Comparison of ENCODE assay signal across 10 mouse cellular contexts in genomic region chr13:51479826-51480225, GRCm38 (mm10).
DNase-seq lines count a peak whose midpoint lies in the region; ATAC-seq and TF ChIP-seq lines count a peak whose summit lies in the region.
"Had no signal": no experiment of that assay in that cellular context is flagged by ENCODE, and none has a peak within 500 bp of the region (broad histone marks: within the 10 kb centered on the region; RNA-seq: fewer than 3 reads in every experiment).

No protein-coding gene starts in this region.

- no peaks in the 10 kb centered on the region for H3K36me3 ChIP-seq in kidney, adult 2 months (ENCODE audit: control insufficient read depth, insufficient read depth, low read length)
- H3K36me3 ChIP-seq in kidney, embryonic 14.5 days (ENCODE audit: control insufficient read depth, insufficient read depth, low read length) = no peaks in the 10 kb centered on the region
- H3K36me3 ChIP-seq: hindbrain, embryonic 12.5 days had no signal

- no peak for TF ChIP-seq POLR2A in kidney, adult 2 months (IDR thresholded peaks at IDR 0.05; ENCODE audit: low read depth, low read length)

- DNase-seq in kidney, adult 2 months = peak; percentile 87
- peak; percentile 7 for DNase-seq in NIH3T3 (ENCODE audit: low read depth)
- DNase-seq in adrenal gland, postnatal 10 days = peak; percentile 61
- peak; percentile 58 to 77 for DNase-seq in cerebellum, postnatal 25 days
- DNase-seq in thymus, postnatal 25 days = no peak
- DNase-seq: layer of hippocampus, adult 9-11 months had no signal

- no peak overlapping the region for H3K9ac ChIP-seq in kidney, embryonic 14.5 days (ENCODE audit: low read depth, low read length)
- H3K9ac ChIP-seq: hindbrain, embryonic 12.5 days had no signal

- H3K9me3 ChIP-seq in kidney, embryonic 14.5 days (ENCODE audit: control insufficient read depth, low read length) = no peaks in the 10 kb centered on the region
- H3K9me3 ChIP-seq: hindbrain, embryonic 12.5 days had no signal

- 50% methylated on average over 11 of the region's 11 CpGs for WGBS in kidney, adult 2 months
- WGBS in kidney, embryonic 14.5 days = 74% methylated on average over 11 of the region's 11 CpGs

- H3K27ac ChIP-seq in kidney, adult 2 months (ENCODE audit: insufficient read depth, low read depth, low read length) = no peak overlapping the region
- no peak overlapping the region for H3K27ac ChIP-seq in kidney, embryonic 14.5 days (ENCODE audit: low read depth, low read length)
- H3K27ac ChIP-seq: hindbrain, embryonic 12.5 days had no signal

- H3K4me3 ChIP-seq in kidney, adult 2 months (ENCODE audit: insufficient read depth, low read depth, low read length) = no peak overlapping the region
- H3K4me3 ChIP-seq in kidney, embryonic 14.5 days (ENCODE audit: low read length) = no peak overlapping the region
- H3K4me3 ChIP-seq: erythroblast, embryonic 14.5 days; hindbrain, embryonic 12.5 days had no signal

- no peaks in the 10 kb centered on the region for H3K27me3 ChIP-seq in kidney, adult 2 months (replicated peaks; ENCODE audit: control insufficient read depth, insufficient read depth, low read length)
- H3K27me3 ChIP-seq in kidney, embryonic 14.5 days (ENCODE audit: control insufficient read depth, insufficient read depth, low read length) = no peaks in the 10 kb centered on the region
- H3K27me3 ChIP-seq: hindbrain, embryonic 12.5 days had no signal

- H3K4me1 ChIP-seq in kidney, adult 2 months (ENCODE audit: control insufficient read depth, insufficient read depth, low read length) = no peaks in the 10 kb centered on the region
- H3K4me1 ChIP-seq in kidney, embryonic 14.5 days (ENCODE audit: control insufficient read depth, insufficient read depth, low read length) = no peaks in the 10 kb centered on the region
- H3K4me1 ChIP-seq: hindbrain, embryonic 12.5 days had no signal

- no peak for ATAC-seq in kidney, embryonic 14.5 days (ENCODE audit: low FRiP score, low TSS enrichment)
- ATAC-seq in erythroblast, adult 5-6 weeks (replicated peaks; ENCODE audit: low FRiP score, poor library complexity, severe bottlenecking) = no peak

- no peak overlapping the region for H3K4me2 ChIP-seq in kidney, embryonic 14.5 days (replicated peaks; ENCODE audit: low read depth, low read length)
- H3K4me2 ChIP-seq: hindbrain, embryonic 12.5 days had no signal

- TF ChIP-seq CTCF in kidney, adult 2 months (conservative IDR thresholded peaks at IDR 0.05; ENCODE audit: insufficient read depth, insufficient read length, low read depth, low read length) = no peak
